Mouse (Mus musculus): ENCODE measurements around the gene Ecsit. TPM values are rescaled to one million over a fixed set of nuclear protein-coding genes. Genes with fewer than 3 reads are reported as not detected.

Ecsit gene
- polyA plus RNA-seq (2017; shearing (Covaris generic)) = 10 to 100 TPM; 35.8 to 55.9 TPM

DNA sequence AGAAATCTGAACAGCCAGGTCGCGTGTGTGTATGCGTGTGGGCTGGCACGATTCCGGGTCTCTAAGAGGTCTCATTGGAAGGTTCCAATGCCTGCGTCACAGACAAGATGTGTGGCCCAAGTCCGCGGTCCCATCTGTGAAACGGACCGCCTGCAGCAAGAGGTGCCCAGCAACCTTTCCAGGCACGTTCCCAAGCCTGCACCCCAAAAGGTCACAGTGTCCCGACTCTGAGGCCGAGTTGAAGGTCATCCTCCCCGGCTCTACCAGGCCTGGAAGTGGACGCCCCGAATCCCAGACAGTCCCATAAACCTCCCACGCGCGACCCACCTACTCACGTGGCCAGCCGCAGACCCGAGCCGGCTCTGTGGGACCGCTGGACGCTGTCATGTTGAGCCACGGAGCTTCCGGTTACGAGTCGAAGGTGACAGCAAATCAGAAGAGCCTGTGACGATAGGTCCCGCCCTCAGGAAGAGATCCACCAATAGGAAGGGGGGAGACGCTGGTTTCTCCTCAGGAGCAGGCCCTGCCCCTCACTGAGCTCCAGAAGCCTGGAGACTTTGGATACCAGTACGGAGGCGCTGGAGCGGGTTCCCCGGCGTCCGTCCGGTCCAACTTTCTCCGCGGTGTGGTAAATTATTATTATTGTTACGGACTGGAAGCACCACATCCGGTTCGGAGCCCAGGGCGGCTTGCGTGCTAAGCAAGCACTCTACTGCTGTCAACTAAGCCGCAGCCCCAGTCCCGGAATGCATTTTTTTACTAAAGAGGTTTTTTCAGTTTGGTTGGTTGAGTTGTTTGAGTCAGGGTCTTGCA, at the start of gene Ecsit:
Gene Ecsit (minus strand): TSS at position 417 of the 813 bp plus-strand sequence.
- peak; percentile 98 for ATAC-seq

- ATAC-seq = peak; percentile 37
Observed at GRCm38 (mm10) chr9:22134246-22134890, 49.1 kb upstream of the Ecsit start.

DNA sequence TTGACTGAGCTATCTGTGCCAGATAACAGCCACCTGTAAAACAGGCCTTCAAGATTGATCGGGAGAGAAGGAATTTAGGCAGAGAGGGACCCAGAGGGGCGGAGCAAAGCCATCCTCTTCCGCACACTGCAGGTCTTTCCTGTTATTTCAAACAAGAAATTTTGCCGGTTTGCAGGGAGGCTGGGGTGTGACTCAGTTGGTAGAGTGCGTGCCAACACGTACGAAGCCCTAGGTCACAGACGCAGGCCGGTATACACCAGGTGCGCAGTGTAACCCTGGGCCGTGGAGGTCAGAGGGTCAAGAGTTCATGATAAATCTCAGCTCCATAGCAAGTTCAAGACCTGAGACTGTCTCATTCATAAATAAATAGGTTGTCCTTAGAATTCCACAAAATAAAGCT, 47.0 kb upstream of the Ecsit start:
- ATAC-seq = peak; percentile 33

GRCm38 (mm10) chr9:22131226-22131981, 46.2 kb upstream of the Ecsit start:
- ATAC-seq = peak; percentile 32

- ATAC-seq = no peak
Observed at GRCm38 (mm10) chr9:22125246-22126027, 40.2 kb upstream of the Ecsit start.

- ATAC-seq = no peak
Observed at GRCm38 (mm10) chr9:22124169-22124568, 38.9 kb upstream of the Ecsit start.

DNA sequence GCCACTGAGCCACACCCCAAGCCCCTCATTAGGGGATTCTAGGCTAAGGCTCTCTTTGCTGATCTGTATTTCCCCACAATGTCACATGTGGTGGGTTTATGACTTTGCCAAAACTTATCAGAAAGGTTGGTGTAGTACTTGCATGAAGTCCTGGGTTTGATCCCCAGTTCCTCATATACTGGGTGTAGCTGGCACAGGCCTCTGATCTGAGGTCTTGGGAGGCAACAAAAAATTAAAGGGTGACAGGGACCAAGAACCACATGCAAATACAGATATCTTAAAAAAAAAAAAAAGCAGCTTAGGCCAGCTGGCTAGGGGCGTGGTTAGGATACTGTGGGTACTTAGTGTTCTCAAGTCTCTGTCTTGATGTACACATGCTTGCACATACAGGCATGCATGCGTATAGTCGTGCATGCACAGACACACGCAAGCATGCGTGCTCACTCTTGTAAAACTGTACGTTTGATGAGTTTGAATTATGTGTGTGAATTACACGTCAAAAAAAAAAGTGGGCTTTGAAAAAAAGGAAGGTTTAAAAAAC, 37.9 kb upstream of the Ecsit start:
- peak; percentile 54 for ATAC-seq

- ATAC-seq = no peak
Observed at GRCm38 (mm10) chr9:22122005-22122404, 36.8 kb upstream of the Ecsit start.

- ATAC-seq = no peak
Observed at GRCm38 (mm10) chr9:22121545-22121944, 36.3 kb upstream of the Ecsit start.

- ATAC-seq = no peak
Observed at GRCm38 (mm10) chr9:22119543-22119942, 34.3 kb upstream of the Ecsit start.

- peak; percentile 60 for ATAC-seq
Observed at GRCm38 (mm10) chr9:22117754-22118456, 32.7 kb upstream of the Ecsit start.

GRCm38 (mm10) chr9:22116740-22117426, 31.6 kb upstream of the Ecsit start, which contains the start of gene Elof1:
TSS of gene Elof1 (minus strand) at chr9:22117172.
- ATAC-seq = peak; percentile 98

- no peak for ATAC-seq
Observed at GRCm38 (mm10) chr9:22116086-22116485, 30.8 kb upstream of the Ecsit start.

- no peak for ATAC-seq
Observed at GRCm38 (mm10) chr9:22115635-22116034, 30.4 kb upstream of the Ecsit start.

DNA sequence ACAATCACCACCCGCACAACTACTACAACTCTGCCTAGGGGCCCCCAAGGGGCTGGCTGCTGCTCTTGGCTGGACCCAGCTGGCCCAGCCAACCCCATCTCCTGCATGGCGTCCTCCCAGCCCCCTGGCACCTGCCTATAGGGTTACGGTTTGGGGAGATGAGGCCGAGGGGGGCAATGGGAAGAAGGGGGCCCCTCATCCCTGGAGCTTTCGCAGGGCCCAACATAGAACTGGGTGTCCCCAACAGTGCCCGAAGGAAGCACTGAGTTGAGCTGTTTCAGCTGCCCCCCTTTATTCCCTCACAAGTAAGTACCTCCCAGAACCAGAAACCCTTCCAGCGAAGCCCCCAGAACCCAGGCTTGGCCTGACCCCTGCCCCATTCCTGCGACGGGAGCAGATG, 23.0 kb upstream of the Ecsit start:
- no peak for ATAC-seq

- ATAC-seq = no peak
Observed at GRCm38 (mm10) chr9:22099922-22100321, 14.7 kb upstream of the Ecsit start.

GRCm38 (mm10) chr9:22098993-22099696, 13.9 kb upstream of the Ecsit start, which contains the start of gene Cnn1:
TSS of gene Cnn1 (plus strand) at chr9:22099216.
- ATAC-seq = no peak

DNA sequence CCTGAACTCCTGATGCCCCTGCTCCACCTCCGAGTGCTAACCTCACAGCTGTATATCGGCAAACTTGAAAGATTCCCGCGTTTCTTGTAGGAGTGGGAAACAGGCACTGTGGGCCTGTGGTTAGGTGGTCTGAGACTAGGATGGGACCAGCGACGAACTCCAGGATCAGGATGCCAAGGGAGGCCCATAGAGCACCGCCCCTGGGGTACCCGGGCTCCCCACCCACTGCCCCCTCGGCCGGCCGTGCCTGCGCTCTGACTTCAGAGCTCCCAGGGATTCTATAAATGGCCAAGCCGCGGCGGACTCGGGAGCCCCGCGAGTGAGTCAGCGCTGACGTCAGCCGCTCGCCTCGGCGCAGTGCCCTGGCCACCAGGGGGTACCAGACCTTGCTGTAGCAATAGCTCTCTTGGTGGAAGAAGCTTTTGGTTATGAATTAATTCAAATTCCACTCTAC, 10.6 kb upstream of the Ecsit start:
- peak; percentile 99 for ATAC-seq

GRCm38 (mm10) chr9:22092746-22093145, 7.5 kb upstream of the Ecsit start:
- ATAC-seq = no peak

DNA sequence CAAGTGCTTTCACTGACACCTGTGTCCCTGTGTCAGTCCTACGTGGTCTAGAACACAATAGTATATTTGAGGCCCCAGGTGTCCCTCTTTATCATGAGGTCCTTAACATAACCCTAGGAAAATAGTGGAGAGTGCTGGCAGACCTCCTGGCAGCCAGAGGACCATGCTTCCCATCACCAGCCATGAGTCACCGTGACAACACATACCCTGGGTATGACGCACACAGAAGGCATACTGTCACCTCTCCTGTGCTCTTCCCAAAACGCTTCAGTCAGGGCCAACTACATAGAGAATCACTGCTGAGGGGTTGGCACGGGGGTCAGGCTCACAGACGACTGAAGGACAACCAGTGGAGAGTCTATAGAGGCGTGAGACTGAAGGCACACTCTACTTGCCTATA, 4.7 kb upstream of the Ecsit start:
- ATAC-seq = no peak
